Mouse (Mus musculus) midbrain, embryonic 14.5 days (tissue): ENCODE measurements around the gene Mogs. TPM values are rescaled to one million over a fixed set of nuclear protein-coding genes. Genes with fewer than 3 reads are reported as not detected.

Experiments
- ATAC-seq: fragments of 200-750 bp; cut with Nextera tagmentation; 2 replicates; pipeline ENCODE4 v1.8.0; 2017; ENCODE audit warnings: moderate number of reproducible peaks, moderate library complexity; ENCODE audit not compliant: low FRiP score, low TSS enrichment
- DNase-seq: peaks from one replicate; pipeline ENCODE4 v3.0.0-alpha.2; 2015
- H3K27ac ChIP-seq: fragments of 300-500 bp; sonication (generic); replicated peaks from 2 replicates; pipeline ENCODE4 v1.5.1; 2014; ENCODE audit warnings: mild to moderate bottlenecking, low read depth, low read length, moderate library complexity
- H3K27me3 ChIP-seq: fragments of 300-500 bp; sonication (generic); 2 replicates; pipeline ENCODE4 v1.6.1; 2014; ENCODE audit warnings: low read length, control low read depth, mixed read lengths; ENCODE audit not compliant: control insufficient read depth, insufficient read depth
- H3K36me3 ChIP-seq: fragments of 300-500 bp; sonication (generic); 2 replicates; pipeline ENCODE4 v1.6.1; 2014; ENCODE audit warnings: low read length, control low read depth; ENCODE audit not compliant: control insufficient read depth, insufficient read depth
- H3K4me1 ChIP-seq: fragments of 300-500 bp; sonication (generic); 2 replicates; pipeline ENCODE4 v1.6.1; 2014; ENCODE audit warnings: mild to moderate bottlenecking, antibody characterized with exemption, low read length, control low read depth; ENCODE audit not compliant: control insufficient read depth, insufficient read depth
- H3K4me2 ChIP-seq: fragments of 300-500 bp; sonication (generic); 2 replicates; pipeline ENCODE4 v1.6.1; 2014; ENCODE audit warnings: mild to moderate bottlenecking, low read length, moderate library complexity
- H3K4me3 ChIP-seq: fragments of 300-500 bp; sonication (generic); replicated peaks from 2 replicates; pipeline ENCODE4 v1.5.1; 2014; ENCODE audit warnings: low read depth, low read length
- H3K9ac ChIP-seq: fragments of 300-500 bp; sonication (generic); replicated peaks from 2 replicates; pipeline ENCODE4 v1.6.1; 2014; ENCODE audit warnings: mild to moderate bottlenecking, low read length, moderate library complexity
- H3K9me3 ChIP-seq: fragments of 300-500 bp; sonication (generic); 2 replicates; pipeline ENCODE4 v1.6.1; 2016; ENCODE audit warnings: low read length, control low read depth, mixed read lengths; ENCODE audit not compliant: control insufficient read depth
- WGBS: fragments of 180-500 bp; shearing (Covaris S2); extraction: QIAGEN DNeasy Blood & Tissue Kit; methylation state at CpG from one replicate; pipeline ENCODE4 v1.1.7; 2014; 5-methylcytosine and 5-hydroxymethylcytosine counted together
- polyA plus RNA-seq: library from polyadenylated mRNA; unstranded; fragments of >200 nt; fragmentation: Nextera tagmentation; extraction: Ambion mirVana; gene quantifications from 2 replicates; pipeline ENCODE4 v1.2.1, GENCODE M21; 2014

Gene Mogs
- polyA plus RNA-seq, 1 experiment from 2014 or later = 22.4 TPM

GRCm38 (mm10) chr6:83117616-83118015 lies 2.3 kb downstream of the Mogs start:
- Histone ChIP-seq H3K9ac (no peak overlapping the region), H3K27ac (no peak overlapping the region)
- WGBS = 91% methylated on average over 13 of the region's 13 CpGs

GRCm38 (mm10) chr6:83118369-83118768 lies 3.1 kb downstream of the Mogs start:
- WGBS = 85% methylated on average over 11 of the region's 11 CpGs
- H3K9ac ChIP-seq = no peak overlapping the region
- H3K36me3 ChIP-seq = peaks cover 32% of the 10 kb centered on the region
- no peak overlapping the region for H3K4me2 ChIP-seq
- no peaks in the 10 kb centered on the region for H3K27me3 ChIP-seq
- DNase-seq = no peak
- no peaks in the 10 kb centered on the region for H3K9me3 ChIP-seq
- H3K4me3 ChIP-seq = no peak overlapping the region
- no peak for ATAC-seq
- H3K27ac ChIP-seq = no peak overlapping the region
- peaks cover 39% of the 10 kb centered on the region for H3K4me1 ChIP-seq

More at GRCm38 (mm10) chr6:83117616-83118015, 2.3 kb downstream of the Mogs start:
- 0 out of 2 replicates have a peak overlapping the region, but pooled peaks have one; percentile 1 for H3K4me3 ChIP-seq
- H3K4me1 ChIP-seq = peaks cover 33% of the 10 kb centered on the region
- H3K27me3 ChIP-seq = no peaks in the 10 kb centered on the region
- DNase-seq (no peak), ATAC-seq (no peak)
- H3K9me3 ChIP-seq = no peaks in the 10 kb centered on the region
- H3K4me2 ChIP-seq = no peak overlapping the region; the same call in 1 of the 2 replicates
- H3K36me3 ChIP-seq = peaks cover 32% of the 10 kb centered on the region

- Histone ChIP-seq H3K4me1 (peaks cover 41% of the 10 kb centered on the region), H3K27me3 (no peaks in the 10 kb centered on the region), H3K9me3 (no peaks in the 10 kb centered on the region), H3K9ac (0 out of 2 replicates have a peak overlapping the region, but pooled peaks have one; percentile 87), H3K4me3 (peak overlapping the region; percentile 74; the same call in 1 of the 2 replicates), H3K27ac (no peak overlapping the region), H3K36me3 (peaks cover 32% of the 10 kb centered on the region), H3K4me2 (peak overlapping the region; percentile 97)
- WGBS = 83% methylated on average over 14 of the region's 14 CpGs
- no peak for DNase-seq
- no peak for ATAC-seq
These were observed 3.8 kb downstream of the Mogs start for GRCm38 (mm10) chr6:83118825-83119733.

- H3K9ac ChIP-seq = peak overlapping the region; percentile 87
- 40% methylated on average over 7 of the region's 7 CpGs for WGBS
- H3K4me1 ChIP-seq = peaks cover 42% of the 10 kb centered on the region
- H3K27ac ChIP-seq = no peak overlapping the region
- no peaks in the 10 kb centered on the region for H3K27me3 ChIP-seq
- no peak for DNase-seq
- peak overlapping the region; percentile 97 for H3K4me2 ChIP-seq
- peak overlapping the region; percentile 74 for H3K4me3 ChIP-seq
- ATAC-seq = no peak
- peaks cover 32% of the 10 kb centered on the region for H3K36me3 ChIP-seq
- no peaks in the 10 kb centered on the region for H3K9me3 ChIP-seq
These were observed 4.4 kb downstream of the Mogs start for GRCm38 (mm10) chr6:83119734-83120051.

GRCm38 (mm10) chr6:83120930-83121862 lies 5.9 kb downstream of the Mogs start, which contains the start of gene Wbp1:
TSS of gene Wbp1 (minus strand) at chr6:83121559.
- Histone ChIP-seq H3K9me3 (no peaks in the 10 kb centered on the region), H3K4me2 (peak within 1 kb of the TSS; percentile 97), H3K9ac (peak within 1 kb of the TSS; percentile 89), H3K27me3 (no peaks in the 10 kb centered on the region), H3K4me3 (peak within 1 kb of the TSS; percentile 74), H3K27ac (peak within 1 kb of the TSS; percentile 98), H3K36me3 (peaks cover 32% of the 10 kb centered on the region), H3K4me1 (peaks cover 38% of the 10 kb centered on the region)
- peak; percentile 97 for DNase-seq
- peak; percentile 93 for ATAC-seq
- under 1% methylated on average over 38 of the region's 38 CpGs for WGBS

GRCm38 (mm10) chr6:83121863-83122710 lies 6.8 kb downstream of the Mogs start:
- ATAC-seq (peak; percentile 1; the same call in 1 of the 2 replicates), DNase-seq (peak; percentile 50)
- Histone ChIP-seq H3K27me3 (no peaks in the 10 kb centered on the region), H3K9ac (peak overlapping the region; percentile 89), H3K9me3 (no peaks in the 10 kb centered on the region), H3K4me1 (peaks cover 30% of the 10 kb centered on the region), H3K4me3 (peak overlapping the region; percentile 74), H3K4me2 (peak overlapping the region; percentile 97), H3K36me3 (peaks cover 28% of the 10 kb centered on the region), H3K27ac (peak overlapping the region; percentile 97)
- 2% methylated on average over 50 of the region's 52 CpGs for WGBS

GRCm38 (mm10) chr6:83122961-83123360 lies 7.7 kb downstream of the Mogs start:
- no peak overlapping the region for H3K27ac ChIP-seq
- no peaks in the 10 kb centered on the region for H3K9me3 ChIP-seq
- ATAC-seq = no peak
- 69% methylated on average over 5 of the region's 5 CpGs for WGBS
- H3K36me3 ChIP-seq = peaks cover 20% of the 10 kb centered on the region
- no peak overlapping the region for H3K9ac ChIP-seq
- peak overlapping the region; percentile 97 for H3K4me2 ChIP-seq
- DNase-seq = no peak
- no peak overlapping the region; the same call in 1 of the 2 replicates for H3K4me3 ChIP-seq
- no peaks in the 10 kb centered on the region for H3K27me3 ChIP-seq
- H3K4me1 ChIP-seq = peaks cover 30% of the 10 kb centered on the region
